Mouse (Mus musculus): ENCODE measurements at regions not wholly inside any gene's neighbourhood (a gene's known extent, or its start where the extent isn't known, plus 50 kb on each side); places are given as distances from the start of the nearest gene placed in this dataset.

DNA sequence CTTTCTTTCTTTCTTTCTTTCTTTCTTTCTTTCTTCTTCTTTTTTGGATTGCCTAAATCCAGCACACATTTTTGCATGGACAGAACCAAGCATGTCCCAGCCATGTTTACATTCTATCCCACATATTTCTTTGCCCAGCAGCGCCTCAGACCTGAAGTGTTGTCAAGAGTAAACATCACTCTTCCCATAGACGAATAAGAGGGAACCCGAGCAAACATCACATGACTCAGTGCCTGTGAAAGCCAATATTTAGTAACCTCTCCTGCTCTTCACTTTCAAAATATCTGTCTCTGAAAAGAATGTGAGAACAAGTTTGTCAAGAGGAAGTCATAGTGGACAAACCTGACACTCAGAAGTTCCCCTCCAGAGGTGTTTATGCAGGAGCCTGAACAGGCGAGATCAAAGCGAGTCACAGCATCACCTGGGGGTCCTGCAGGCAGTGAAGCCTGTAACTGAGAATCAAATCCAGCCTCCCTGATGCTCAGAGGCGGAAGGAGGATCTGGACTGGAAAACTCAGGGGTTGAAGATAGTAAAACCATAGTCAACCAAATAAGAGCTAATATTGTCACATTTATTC lies 102.1 kb upstream of the Mctp2 start:
- no peak for TF ChIP-seq POLR2A (IDR thresholded peaks at IDR 0.05; ENCODE audit: extremely low read depth, insufficient read depth, low read length)
- no peak for TF ChIP-seq CTCF (IDR thresholded peaks at IDR 0.05; ENCODE audit: low read depth, low read length)
